Mouse (Mus musculus): ENCODE results near the gene Slc16a5. TPM values are rescaled to one million over a fixed set of nuclear protein-coding genes. Genes with fewer than 3 reads are reported as not detected.
A peak's percentile ranks its signal among the peaks of the same experiment; 100 is the strongest.

Gene Slc16a5
- polyA plus RNA-seq, 1 experiment from 2014 or later = not detected

DNA sequence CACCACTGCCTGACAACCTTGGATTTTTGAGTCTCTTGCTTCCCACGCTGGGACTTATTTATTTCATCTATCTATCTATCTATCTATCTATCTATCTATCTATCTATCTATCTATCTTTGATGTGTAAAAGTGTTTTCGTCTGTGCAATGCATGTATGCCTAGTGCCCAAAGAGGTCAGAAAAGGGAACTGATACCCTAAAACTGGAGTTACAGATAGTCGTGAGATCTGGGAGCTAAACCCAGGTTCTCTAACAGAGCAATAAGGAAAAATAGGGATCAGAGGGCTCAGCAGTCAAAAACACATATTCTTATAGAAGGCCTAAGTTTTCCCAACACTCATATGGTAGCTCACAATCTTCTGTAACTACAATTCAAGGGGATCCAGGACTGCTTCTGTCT, 57.3 kb downstream of the Slc16a5 start:
- H3K36me3 ChIP-seq (ENCODE audit: control insufficient read depth, insufficient read depth, low read length) = peaks cover under 1% of the 10 kb centered on the region
- no peak overlapping the region for H3K4me3 ChIP-seq (ENCODE audit: low read depth, low read length)
- WGBS (ENCODE audit: insufficient replicate concordance) = 79% methylated on average over 3 of the region's 3 CpGs
- no peaks in the 10 kb centered on the region for H3K27me3 ChIP-seq (ENCODE audit: control insufficient read depth, insufficient read depth, low read length)
- no peak overlapping the region for H3K27ac ChIP-seq (ENCODE audit: low read depth, low read length)
- 0 out of 2 replicates have a peak, but pooled peaks cover 6% of the 10 kb centered on the region for H3K4me1 ChIP-seq (ENCODE audit: control insufficient read depth, insufficient read depth, low read length)
- no peak for ATAC-seq (replicated peaks; ENCODE audit: insufficient number of reproducible peaks, low FRiP score, low TSS enrichment)
- H3K9me3 ChIP-seq (replicated peaks; ENCODE audit: control insufficient read depth, low read length) = no peaks in the 10 kb centered on the region
- H3K9ac ChIP-seq (ENCODE audit: low read depth, low read length) = no peak overlapping the region
- H3K4me2 ChIP-seq = no peak overlapping the region

DNA sequence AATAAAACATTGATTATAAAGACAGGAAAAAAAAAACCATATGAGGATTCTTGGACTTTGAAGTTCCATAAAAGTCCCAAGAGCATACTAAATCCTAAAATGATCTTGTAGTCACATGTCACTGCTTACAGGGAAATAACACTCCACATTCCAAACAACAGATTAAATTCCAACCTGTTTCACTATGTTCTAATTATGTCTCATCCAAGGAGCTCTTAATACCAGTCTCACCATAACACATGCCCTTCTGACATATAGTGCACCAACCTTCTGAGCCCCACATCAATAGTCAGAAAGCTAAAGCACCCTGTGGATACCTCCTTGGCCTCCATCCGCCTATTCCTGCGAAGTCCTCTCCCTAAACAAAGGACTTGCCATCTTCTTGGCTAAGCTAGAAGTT, 57.9 kb downstream of the Slc16a5 start:
- Histone ChIP-seq H3K4me2 (no peak overlapping the region), H3K4me1 (ENCODE audit: control insufficient read depth, insufficient read depth, low read length) (0 out of 2 replicates have a peak, but pooled peaks cover 6% of the 10 kb centered on the region), H3K27me3 (ENCODE audit: control insufficient read depth, insufficient read depth, low read length) (no peaks in the 10 kb centered on the region), H3K36me3 (ENCODE audit: control insufficient read depth, insufficient read depth, low read length) (peaks cover 7% of the 10 kb centered on the region), H3K9ac (ENCODE audit: low read depth, low read length) (no peak overlapping the region), H3K4me3 (ENCODE audit: low read depth, low read length) (no peak overlapping the region), H3K27ac (ENCODE audit: low read depth, low read length) (no peak overlapping the region), H3K9me3 (replicated peaks; ENCODE audit: control insufficient read depth, low read length) (no peaks in the 10 kb centered on the region)
- no peak for ATAC-seq (replicated peaks; ENCODE audit: insufficient number of reproducible peaks, low FRiP score, low TSS enrichment)
- WGBS (ENCODE audit: insufficient replicate concordance) = 81% methylated on average over 2 of the region's 2 CpGs

DNA sequence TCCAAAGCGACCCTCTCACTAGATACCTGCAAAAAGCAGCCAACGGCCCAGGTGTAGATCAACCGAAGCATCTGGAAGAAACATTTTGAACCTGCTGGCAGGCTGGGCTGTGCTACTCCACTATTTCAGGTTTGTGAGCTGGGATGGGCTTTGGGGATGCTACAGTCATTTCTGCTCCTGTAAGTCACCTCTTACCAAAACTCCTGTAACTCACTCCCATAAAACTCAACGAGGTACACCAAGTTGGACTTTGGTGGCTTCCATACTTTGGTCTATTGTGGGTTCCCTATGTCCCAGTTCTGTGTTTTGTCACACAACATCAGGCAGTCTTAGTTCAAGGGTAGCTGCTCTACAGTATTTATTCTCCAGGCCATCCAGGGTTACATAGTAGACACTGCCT, 58.8 kb downstream of the Slc16a5 start:
- H3K36me3 ChIP-seq (ENCODE audit: control insufficient read depth, insufficient read depth, low read length) = peaks cover 9% of the 10 kb centered on the region
- H3K9me3 ChIP-seq (replicated peaks; ENCODE audit: control insufficient read depth, low read length) = no peaks in the 10 kb centered on the region
- no peak overlapping the region for H3K4me2 ChIP-seq
- 74% methylated on average over 4 of the region's 4 CpGs for WGBS (ENCODE audit: insufficient replicate concordance)
- ATAC-seq (replicated peaks; ENCODE audit: insufficient number of reproducible peaks, low FRiP score, low TSS enrichment) = no peak
- H3K27me3 ChIP-seq (ENCODE audit: control insufficient read depth, insufficient read depth, low read length) = no peaks in the 10 kb centered on the region
- H3K4me3 ChIP-seq (ENCODE audit: low read depth, low read length) = no peak overlapping the region
- no peak overlapping the region for H3K27ac ChIP-seq (ENCODE audit: low read depth, low read length)
- H3K9ac ChIP-seq (ENCODE audit: low read depth, low read length) = no peak overlapping the region
- H3K4me1 ChIP-seq (ENCODE audit: control insufficient read depth, insufficient read depth, low read length) = 0 out of 2 replicates have a peak, but pooled peaks cover 6% of the 10 kb centered on the region

DNA sequence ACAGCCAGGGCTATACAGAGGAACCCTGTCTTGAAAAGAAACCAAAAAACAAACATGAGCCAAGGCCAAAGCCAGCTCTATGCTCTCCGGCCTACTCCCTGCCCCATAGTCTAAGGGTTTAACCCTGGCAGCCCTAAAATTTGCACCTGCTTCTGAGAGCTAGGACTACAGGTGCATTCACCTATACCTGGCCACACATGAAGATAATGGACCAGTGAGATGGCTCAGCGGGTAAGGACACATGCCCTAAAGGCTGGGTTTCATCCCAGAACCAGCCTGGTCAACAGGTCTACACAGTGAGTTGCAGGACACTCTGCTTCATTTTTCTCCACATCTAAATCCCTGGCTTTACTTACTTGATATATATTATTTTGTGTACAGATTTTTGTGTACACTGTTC, 60.0 kb downstream of the Slc16a5 start:
- no peak for ATAC-seq (replicated peaks; ENCODE audit: insufficient number of reproducible peaks, low FRiP score, low TSS enrichment)
- 90% methylated on average over 2 of the region's 2 CpGs for WGBS (ENCODE audit: insufficient replicate concordance)

DNA sequence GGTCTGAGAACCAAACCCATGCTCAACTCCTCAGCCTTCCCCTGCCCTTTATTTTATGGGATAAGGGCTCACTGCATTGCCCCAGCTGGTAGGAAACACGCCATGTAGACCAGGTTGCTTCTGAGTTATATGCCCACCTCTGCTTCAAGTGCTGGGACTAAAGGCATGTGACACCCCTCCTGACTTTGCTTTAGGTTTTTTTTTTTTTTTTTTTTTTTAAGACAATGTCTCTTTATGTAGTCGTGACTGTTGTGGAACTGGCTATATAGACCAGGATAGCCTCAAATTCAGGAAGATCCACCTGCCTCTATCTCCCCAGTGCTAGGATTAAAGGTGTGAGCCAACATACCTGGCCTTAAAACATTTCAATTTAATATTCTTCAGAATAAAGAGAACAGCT, 60.4 kb downstream of the Slc16a5 start:
- Histone ChIP-seq H3K4me3 (ENCODE audit: low read depth, low read length) (no peak overlapping the region), H3K27me3 (ENCODE audit: control insufficient read depth, insufficient read depth, low read length) (no peaks in the 10 kb centered on the region), H3K4me1 (ENCODE audit: control insufficient read depth, insufficient read depth, low read length) (0 out of 2 replicates have a peak, but pooled peaks cover 6% of the 10 kb centered on the region), H3K9ac (ENCODE audit: low read depth, low read length) (no peak overlapping the region), H3K27ac (ENCODE audit: low read depth, low read length) (no peak overlapping the region), H3K36me3 (ENCODE audit: control insufficient read depth, insufficient read depth, low read length) (peaks cover 12% of the 10 kb centered on the region), H3K4me2 (no peak overlapping the region), H3K9me3 (replicated peaks; ENCODE audit: control insufficient read depth, low read length) (no peaks in the 10 kb centered on the region)
- WGBS (ENCODE audit: insufficient replicate concordance) = 75% methylated on average over 2 of the region's 2 CpGs
- no peak for ATAC-seq (replicated peaks; ENCODE audit: insufficient number of reproducible peaks, low FRiP score, low TSS enrichment)

More for the DNA sequence above, 60.0 kb downstream of the Slc16a5 start:
- H3K4me1 ChIP-seq (ENCODE audit: control insufficient read depth, insufficient read depth, low read length) = 0 out of 2 replicates have a peak, but pooled peaks cover 6% of the 10 kb centered on the region
- no peak overlapping the region for H3K4me3 ChIP-seq (ENCODE audit: low read depth, low read length)
- no peaks in the 10 kb centered on the region for H3K9me3 ChIP-seq (replicated peaks; ENCODE audit: control insufficient read depth, low read length)
- H3K9ac ChIP-seq (ENCODE audit: low read depth, low read length) = no peak overlapping the region
- H3K36me3 ChIP-seq (ENCODE audit: control insufficient read depth, insufficient read depth, low read length) = peaks cover 9% of the 10 kb centered on the region
- no peak overlapping the region for H3K4me2 ChIP-seq
- no peaks in the 10 kb centered on the region for H3K27me3 ChIP-seq (ENCODE audit: control insufficient read depth, insufficient read depth, low read length)
- no peak overlapping the region for H3K27ac ChIP-seq (ENCODE audit: low read depth, low read length)

Small RNAs within 50 kb of the gene (microRNA-seq; reads per million reads assigned to microRNA genes)
- 0.88 reads per million, percentile 11 among the genes with 10 or more reads in this experiment for gene Mir3968 (ENCODE audit: borderline number of aligned reads)

Other genes with a start within 250 kb of the Slc16a5 start
- 0.13 TPM in 1 of 2 replicates, not detected in the other for gene Grin2c, start 195.2 kb upstream of the Slc16a5 start, polyA plus RNA-seq (2014; fragmentation: Nextera tagmentation; extraction: Ambion mirVana)
- 10.0 and 12.0 TPM in 2 replicates for gene Fdxr, start 185.4 kb upstream of the Slc16a5 start, polyA plus RNA-seq (2014; fragmentation: Nextera tagmentation; extraction: Ambion mirVana)
- gene Fads6, start 164.8 kb upstream of the Slc16a5 start, polyA plus RNA-seq (2014; fragmentation: Nextera tagmentation; extraction: Ambion mirVana) = 0.89 and 1.2 TPM in 2 replicates
- not detected in 2 replicates for gene Otop2, start 155.3 kb upstream of the Slc16a5 start, polyA plus RNA-seq (2014; fragmentation: Nextera tagmentation; extraction: Ambion mirVana)
- 0.06 and 0.17 TPM in 2 replicates for gene Ush1g, start 140.4 kb upstream of the Slc16a5 start, polyA plus RNA-seq (2014; fragmentation: Nextera tagmentation; extraction: Ambion mirVana)
- gene Otop3, start 127.7 kb upstream of the Slc16a5 start, polyA plus RNA-seq (2014; fragmentation: Nextera tagmentation; extraction: Ambion mirVana) = not detected in 2 replicates
- gene Hid1, start 94.7 kb upstream of the Slc16a5 start, polyA plus RNA-seq (2014; fragmentation: Nextera tagmentation; extraction: Ambion mirVana) = 6.2 and 7.8 TPM in 2 replicates
- 6.2 and 7.8 TPM in 2 replicates for gene Cdr2l, start 80.6 kb upstream of the Slc16a5 start, polyA plus RNA-seq (2014; fragmentation: Nextera tagmentation; extraction: Ambion mirVana)
- 163 and 177 TPM in 2 replicates for gene Mrpl58, start 58.7 kb upstream of the Slc16a5 start, polyA plus RNA-seq (2014; fragmentation: Nextera tagmentation; extraction: Ambion mirVana)
- gene Atp5h, start 42.5 kb upstream of the Slc16a5 start, polyA plus RNA-seq (2014; fragmentation: Nextera tagmentation; extraction: Ambion mirVana) = 1,505 and 1,518 TPM in 2 replicates
- gene Kctd2, start 42.3 kb upstream of the Slc16a5 start, polyA plus RNA-seq (2014; fragmentation: Nextera tagmentation; extraction: Ambion mirVana) = 12.0 and 12.7 TPM in 2 replicates
- gene Trim80, start 21.9 kb upstream of the Slc16a5 start, polyA plus RNA-seq (2014; fragmentation: Nextera tagmentation; extraction: Ambion mirVana) = 0.26 TPM in 1 of 2 replicates, not detected in the other
- gene Armc7, start 13.2 kb downstream of the Slc16a5 start, polyA plus RNA-seq (2014; fragmentation: Nextera tagmentation; extraction: Ambion mirVana) = 5.1 and 5.7 TPM in 2 replicates
- 70.5 and 76.3 TPM in 2 replicates for gene Nt5c, start 29.4 kb downstream of the Slc16a5 start, polyA plus RNA-seq (2014; fragmentation: Nextera tagmentation; extraction: Ambion mirVana)
- 434 and 457 TPM in 2 replicates for gene Jpt1, start 51.9 kb downstream of the Slc16a5 start, polyA plus RNA-seq (2014; fragmentation: Nextera tagmentation; extraction: Ambion mirVana)
- gene Sumo2, start 73.8 kb downstream of the Slc16a5 start, polyA plus RNA-seq (2014; fragmentation: Nextera tagmentation; extraction: Ambion mirVana) = 702 and 712 TPM in 2 replicates
- gene Nup85, start 102.0 kb downstream of the Slc16a5 start, polyA plus RNA-seq (2014; fragmentation: Nextera tagmentation; extraction: Ambion mirVana) = 131 and 133 TPM in 2 replicates
- gene Mrps7, start 141.5 kb downstream of the Slc16a5 start, polyA plus RNA-seq (2014; fragmentation: Nextera tagmentation; extraction: Ambion mirVana) = 97.7 and 104 TPM in 2 replicates
- 17.9 and 21.0 TPM in 2 replicates for gene Gga3, start 141.6 kb downstream of the Slc16a5 start, polyA plus RNA-seq (2014; fragmentation: Nextera tagmentation; extraction: Ambion mirVana)
- 22.7 TPM in 2 replicates for gene Mif4gd, start 150.5 kb downstream of the Slc16a5 start, polyA plus RNA-seq (2014; fragmentation: Nextera tagmentation; extraction: Ambion mirVana)
- 35.6 and 35.7 TPM in 2 replicates for gene Slc25a19, start 165.8 kb downstream of the Slc16a5 start, polyA plus RNA-seq (2014; fragmentation: Nextera tagmentation; extraction: Ambion mirVana)
- 42.7 and 56.3 TPM in 2 replicates for gene Grb2, start 246.1 kb downstream of the Slc16a5 start, polyA plus RNA-seq (2014; fragmentation: Nextera tagmentation; extraction: Ambion mirVana)

Data from heart, embryonic 11.5 days (tissue).